Mouse (Mus musculus): ENCODE data around the gene Cabp2. TPM values are rescaled to one million over a fixed set of nuclear protein-coding genes. Genes with fewer than 3 reads are reported as not detected.
"Not testable (repeated sequence)": the region's sequence is repeated elsewhere in the genome, so short reads cannot be mapped to it uniquely, and the experiment has no call there.

Cabp2 gene
- polyA plus RNA-seq, 1 experiment from 2014 or later = not detected

DNA sequence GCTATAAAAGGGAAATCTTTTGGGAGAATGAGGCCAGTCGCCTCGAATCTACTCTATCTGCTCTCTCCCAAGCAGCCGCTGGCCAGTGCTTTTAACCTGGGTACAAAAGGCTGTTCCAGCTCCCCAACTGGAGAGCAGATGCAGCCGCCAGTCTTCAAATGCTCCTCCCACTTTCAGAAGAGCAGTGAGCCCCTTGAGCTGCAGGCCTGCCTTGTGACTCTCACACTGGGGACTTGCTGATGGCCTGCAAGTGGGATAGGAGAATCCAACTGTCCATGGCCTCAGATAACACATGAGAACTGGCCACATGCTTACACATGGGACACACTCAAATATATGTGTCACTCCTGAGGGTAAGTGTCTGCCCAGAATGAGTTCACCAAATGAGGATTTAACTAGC is 24.7 kb upstream of the Cabp2 start:
- Histone ChIP-seq H3K9me3 (replicated peaks) (no peaks in the 10 kb centered on the region), H3K4me1 (replicated peaks) (peaks cover 15% of the 10 kb centered on the region), H3K4me3 (no peak overlapping the region), H3K4me2 (no peak overlapping the region), H3K36me3 (no peaks in the 10 kb centered on the region), H3K9ac (no peak overlapping the region), H3K27ac (ENCODE audit: poor library complexity, severe bottlenecking) (no peak overlapping the region), H3K27me3 (replicated peaks) (no peaks in the 10 kb centered on the region)
- ATAC-seq (ENCODE audit: insufficient number of reproducible peaks, low FRiP score) = no peak
- WGBS = 37% methylated on average over 4 of the region's 4 CpGs

- ATAC-seq (ENCODE audit: insufficient number of reproducible peaks, low FRiP score) = no peak
- no peak overlapping the region for H3K4me2 ChIP-seq
- 81% methylated on average over 13 of the region's 13 CpGs for WGBS
- no peaks in the 10 kb centered on the region for H3K36me3 ChIP-seq
- H3K4me1 ChIP-seq (replicated peaks) = peaks cover 15% of the 10 kb centered on the region
- no peaks in the 10 kb centered on the region for H3K9me3 ChIP-seq (replicated peaks)
- no peaks in the 10 kb centered on the region for H3K27me3 ChIP-seq (replicated peaks)
- H3K9ac ChIP-seq = no peak overlapping the region
- H3K27ac ChIP-seq (ENCODE audit: poor library complexity, severe bottlenecking) = no peak overlapping the region
- no peak overlapping the region for H3K4me3 ChIP-seq
These were observed 24.0 kb upstream of the Cabp2 start for GRCm38 (mm10) chr19:4057389-4057788.

- H3K27me3 ChIP-seq (replicated peaks) = no peaks in the 10 kb centered on the region
- H3K27ac ChIP-seq (ENCODE audit: poor library complexity, severe bottlenecking) = no peak overlapping the region
- H3K4me2 ChIP-seq = no peak overlapping the region
- no peak overlapping the region for H3K9ac ChIP-seq
- H3K4me1 ChIP-seq (replicated peaks) = peaks cover 15% of the 10 kb centered on the region
- no peak overlapping the region for H3K4me3 ChIP-seq
- ATAC-seq (ENCODE audit: insufficient number of reproducible peaks, low FRiP score) = no peak
- H3K36me3 ChIP-seq = no peaks in the 10 kb centered on the region
- 90% methylated on average over 7 of the region's 7 CpGs for WGBS
- no peaks in the 10 kb centered on the region for H3K9me3 ChIP-seq (replicated peaks)
These were observed 23.4 kb upstream of the Cabp2 start for GRCm38 (mm10) chr19:4057962-4058361.

DNA sequence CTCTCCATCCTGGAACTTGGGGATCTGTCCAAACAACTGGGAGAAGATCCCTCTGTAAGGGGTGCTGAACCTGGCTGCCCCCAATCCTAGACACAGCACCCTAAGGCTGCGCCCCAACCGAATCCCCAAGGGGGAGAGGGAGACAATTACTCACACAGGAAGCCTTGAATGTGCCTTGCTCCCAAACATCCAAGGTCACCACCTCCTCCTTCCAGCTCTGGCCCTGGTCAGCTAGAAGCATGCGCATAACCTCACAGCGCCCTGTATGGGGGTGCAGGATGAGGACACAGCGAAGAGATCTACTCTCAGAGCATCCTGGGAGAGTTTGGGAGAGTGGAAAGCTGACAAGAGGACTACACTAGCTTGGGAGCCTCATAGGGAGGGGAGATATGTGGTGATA is 22.8 kb upstream of the Cabp2 start:
- no peaks in the 10 kb centered on the region for H3K9me3 ChIP-seq (replicated peaks)
- WGBS = 87% methylated on average over 5 of the region's 5 CpGs
- H3K36me3 ChIP-seq = no peaks in the 10 kb centered on the region
- peaks cover 15% of the 10 kb centered on the region for H3K4me1 ChIP-seq (replicated peaks)
- H3K9ac ChIP-seq = no peak overlapping the region
- no peaks in the 10 kb centered on the region for H3K27me3 ChIP-seq (replicated peaks)
- H3K4me3 ChIP-seq = no peak overlapping the region
- no peak for ATAC-seq (ENCODE audit: insufficient number of reproducible peaks, low FRiP score)
- H3K27ac ChIP-seq (ENCODE audit: poor library complexity, severe bottlenecking) = no peak overlapping the region
- no peak overlapping the region for H3K4me2 ChIP-seq

DNA sequence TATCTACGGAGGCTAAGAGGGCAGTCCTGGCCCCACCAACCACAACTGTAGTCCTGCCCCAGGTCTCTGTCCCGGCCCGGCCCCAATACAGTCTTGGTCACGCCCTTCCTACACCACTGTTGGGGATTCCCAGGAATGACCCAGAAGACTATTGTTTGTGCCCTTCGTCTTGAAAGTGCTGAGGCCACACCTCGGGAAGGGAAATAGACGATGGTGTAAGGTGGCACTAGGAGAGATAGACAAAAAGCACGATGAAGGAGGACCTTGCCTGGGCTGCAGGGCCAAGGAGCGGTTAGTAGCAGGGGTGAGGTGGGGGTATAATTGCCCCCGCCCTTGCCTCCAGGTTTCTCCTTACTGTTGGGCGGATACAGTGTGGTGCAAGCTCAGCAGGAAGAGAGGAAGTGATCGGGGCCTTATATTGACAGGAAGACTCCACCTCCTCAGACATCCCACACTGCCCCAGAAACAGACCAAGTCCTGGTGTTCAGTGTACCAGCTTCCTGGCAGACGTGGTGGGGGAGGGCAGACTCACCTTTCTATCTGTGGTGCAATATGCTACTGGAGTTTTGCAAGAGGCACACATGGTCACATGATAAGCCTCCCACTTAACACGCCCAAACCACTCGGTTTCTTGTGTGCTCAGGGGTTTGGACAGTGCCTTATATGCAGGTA is 22.2 kb upstream of the Cabp2 start, which contains the start of gene Gstp3:
Gene Gstp3 (minus strand): TSS at position 501 of the 672 bp plus-strand sequence.
- WGBS = 66% methylated on average over 15 of the region's 15 CpGs
- peak; percentile 29; the same call in 1 of the 2 replicates for ATAC-seq (ENCODE audit: insufficient number of reproducible peaks, low FRiP score)
- H3K36me3 ChIP-seq = no peaks in the 10 kb centered on the region
- no peak within 1 kb of the TSS for H3K4me2 ChIP-seq
- no peaks in the 10 kb centered on the region for H3K27me3 ChIP-seq (replicated peaks)
- peaks cover 15% of the 10 kb centered on the region for H3K4me1 ChIP-seq (replicated peaks)
- H3K9ac ChIP-seq = no peak within 1 kb of the TSS
- no peak within 1 kb of the TSS for H3K4me3 ChIP-seq
- H3K9me3 ChIP-seq (replicated peaks) = no peaks in the 10 kb centered on the region
- no peak within 1 kb of the TSS for H3K27ac ChIP-seq (ENCODE audit: poor library complexity, severe bottlenecking)

- not testable (repeated sequence) for H3K4me2 ChIP-seq; H3K36me3 ChIP-seq; H3K9ac ChIP-seq; ATAC-seq (ENCODE audit: insufficient number of reproducible peaks, low FRiP score); H3K27me3 ChIP-seq (replicated peaks); H3K27ac ChIP-seq (ENCODE audit: poor library complexity, severe bottlenecking); H3K4me3 ChIP-seq; H3K9me3 ChIP-seq (replicated peaks)
- H3K4me1 ChIP-seq (replicated peaks) = peaks cover 15% of the 10 kb centered on the region
- 88% methylated on average over 8 of the region's 8 CpGs for WGBS
These were observed 21.1 kb upstream of the Cabp2 start for GRCm38 (mm10) chr19:4060044-4060898.

DNA sequence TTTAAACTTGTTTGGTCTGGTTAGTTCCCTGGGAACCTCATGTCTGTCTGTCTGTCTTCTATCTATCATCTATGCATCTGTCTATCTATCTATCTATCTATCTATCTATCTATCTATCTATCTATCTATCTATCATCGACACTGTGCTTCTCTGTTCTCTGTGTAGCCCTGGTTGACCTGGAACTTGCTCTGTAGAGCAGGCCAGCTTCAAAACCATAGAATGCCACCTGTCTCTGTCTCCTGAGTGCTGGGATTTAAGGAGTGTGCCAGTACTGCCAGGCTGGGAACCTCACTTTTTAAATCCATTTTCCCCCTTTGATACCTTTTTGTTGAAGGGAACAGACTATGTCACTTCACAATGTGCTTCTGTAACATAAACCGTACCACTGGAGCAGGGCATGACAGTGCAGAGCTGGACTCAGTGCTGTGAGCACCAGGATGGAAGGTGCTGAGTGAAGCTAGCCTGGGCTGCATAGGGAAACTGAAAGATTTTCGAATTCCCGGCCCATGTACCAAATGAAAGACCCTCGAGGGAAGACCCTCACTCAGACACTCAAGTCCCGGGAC is 20.4 kb upstream of the Cabp2 start:
- 85% methylated on average over 6 of the region's 6 CpGs for WGBS
- Histone ChIP-seq H3K27ac (ENCODE audit: poor library complexity, severe bottlenecking) (no peak overlapping the region), H3K9me3 (replicated peaks) (no peaks in the 10 kb centered on the region), H3K27me3 (replicated peaks) (no peaks in the 10 kb centered on the region), H3K4me2 (no peak overlapping the region), H3K4me3 (no peak overlapping the region), H3K9ac (no peak overlapping the region), H3K36me3 (no peaks in the 10 kb centered on the region), H3K4me1 (replicated peaks) (peaks cover 15% of the 10 kb centered on the region)
- ATAC-seq (ENCODE audit: insufficient number of reproducible peaks, low FRiP score) = no peak

DNA sequence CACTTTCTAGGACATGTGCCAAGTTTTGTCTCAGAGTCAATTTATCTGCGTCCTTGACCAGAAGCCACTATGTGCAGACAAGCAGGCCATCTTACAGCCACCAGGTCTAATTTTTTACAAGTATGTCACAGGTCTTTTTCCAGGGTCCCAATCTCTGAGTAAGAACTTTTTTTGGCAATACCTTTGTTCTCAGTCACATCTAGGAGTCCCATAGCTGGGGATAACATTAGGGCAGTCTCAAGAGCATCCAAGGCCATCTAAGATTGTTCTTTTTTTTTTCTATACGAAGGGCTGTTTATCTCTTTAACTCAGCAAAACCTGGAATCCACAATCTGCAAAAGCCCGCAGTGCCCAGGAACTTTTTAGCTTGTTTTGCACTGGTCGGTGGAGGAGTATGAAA is 18.0 kb upstream of the Cabp2 start:
- not testable (repeated sequence) for H3K4me2 ChIP-seq; H3K4me1 ChIP-seq (replicated peaks); H3K36me3 ChIP-seq; H3K27me3 ChIP-seq (replicated peaks); H3K4me3 ChIP-seq; H3K9ac ChIP-seq; H3K9me3 ChIP-seq (replicated peaks); ATAC-seq (ENCODE audit: insufficient number of reproducible peaks, low FRiP score); H3K27ac ChIP-seq (ENCODE audit: poor library complexity, severe bottlenecking)
- 28% methylated on average over 4 of the region's 4 CpGs for WGBS

DNA sequence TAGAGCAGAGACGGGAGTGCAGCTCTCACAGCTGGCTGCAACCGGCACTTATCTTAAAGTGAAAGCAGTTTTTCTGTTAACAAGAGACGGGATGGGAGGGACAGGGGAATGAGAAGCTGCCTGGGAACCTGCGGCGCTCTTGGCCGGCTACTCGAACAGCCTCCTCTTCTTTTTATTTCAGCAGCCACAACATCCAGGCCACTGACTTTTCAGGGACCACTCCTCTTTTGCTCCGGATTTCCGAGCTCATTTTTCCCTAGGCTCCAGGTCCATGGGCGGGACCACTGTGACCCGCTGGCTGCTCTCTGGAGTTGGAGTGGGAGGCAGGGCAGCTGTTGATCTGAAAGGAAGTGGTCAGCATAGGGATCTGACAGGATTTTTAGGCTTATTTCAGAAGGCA is 16.9 kb upstream of the Cabp2 start:
- not testable (repeated sequence) for H3K27me3 ChIP-seq (replicated peaks); H3K9me3 ChIP-seq (replicated peaks); H3K36me3 ChIP-seq; ATAC-seq (ENCODE audit: insufficient number of reproducible peaks, low FRiP score); H3K27ac ChIP-seq (ENCODE audit: poor library complexity, severe bottlenecking); H3K4me3 ChIP-seq; H3K9ac ChIP-seq; H3K4me1 ChIP-seq (replicated peaks)
- H3K4me2 ChIP-seq = 0 out of 2 replicates have a peak overlapping the region, but pooled peaks have one; percentile 19
- WGBS = 18% methylated on average over 9 of the region's 11 CpGs

DNA sequence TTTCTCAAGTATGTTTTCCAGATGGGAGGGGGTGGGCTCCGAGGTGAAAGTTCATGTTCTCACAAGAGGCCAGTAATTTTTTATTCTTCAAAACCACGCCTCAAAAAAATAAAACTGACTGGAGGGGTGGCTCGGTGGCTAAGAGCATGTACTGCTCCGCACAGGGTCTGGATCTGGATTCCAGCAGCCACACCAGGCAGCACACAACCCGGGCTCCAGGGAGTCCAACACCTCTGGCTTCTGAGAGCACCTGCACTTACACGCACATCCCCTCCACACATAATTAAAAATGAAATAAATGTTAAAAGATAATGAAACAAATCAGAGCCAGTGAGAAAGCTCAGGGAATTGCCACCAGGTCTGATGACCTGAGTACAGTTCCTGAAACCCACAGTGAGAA is 15.1 kb upstream of the Cabp2 start:
- Histone ChIP-seq H3K27me3 (replicated peaks) (no peaks in the 10 kb centered on the region), H3K4me2 (no peak overlapping the region), H3K9me3 (replicated peaks) (no peaks in the 10 kb centered on the region), H3K36me3 (no peaks in the 10 kb centered on the region), H3K27ac (ENCODE audit: poor library complexity, severe bottlenecking) (no peak overlapping the region), H3K4me1 (replicated peaks) (no peaks in the 10 kb centered on the region), H3K9ac (no peak overlapping the region), H3K4me3 (no peak overlapping the region)
- no peak for ATAC-seq (ENCODE audit: insufficient number of reproducible peaks, low FRiP score)
- WGBS = 81% methylated on average over 6 of the region's 6 CpGs

DNA sequence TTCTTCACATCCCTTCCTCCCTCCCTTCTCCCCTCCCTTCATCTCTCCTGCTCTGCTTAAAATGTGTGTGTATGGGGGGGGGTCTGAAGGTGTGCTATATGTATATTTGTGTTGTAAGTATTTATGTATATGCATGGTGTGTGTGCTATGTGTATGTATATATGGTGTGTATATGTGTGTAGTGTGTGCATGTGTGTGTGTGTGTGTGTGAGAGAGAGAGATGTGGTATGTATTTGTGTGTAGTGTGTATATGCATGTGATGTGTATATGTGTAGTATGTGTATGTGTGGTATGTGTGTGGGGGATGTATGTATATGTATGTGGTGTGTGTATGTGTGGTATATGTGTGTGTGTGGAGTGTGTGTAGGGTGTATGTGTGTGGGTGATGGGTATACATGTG is 14.5 kb upstream of the Cabp2 start:
- Histone ChIP-seq H3K27me3 (replicated peaks) (no peaks in the 10 kb centered on the region), H3K9me3 (replicated peaks) (no peaks in the 10 kb centered on the region), H3K27ac (ENCODE audit: poor library complexity, severe bottlenecking) (no peak overlapping the region), H3K9ac (no peak overlapping the region), H3K4me2 (no peak overlapping the region), H3K4me3 (no peak overlapping the region), H3K36me3 (no peaks in the 10 kb centered on the region), H3K4me1 (replicated peaks) (no peaks in the 10 kb centered on the region)
- no peak for ATAC-seq (ENCODE audit: insufficient number of reproducible peaks, low FRiP score)
